Mouse (Mus musculus) adipose tissue, adult 10 weeks (tissue): ENCODE results near the gene Olfr167. TPM values are rescaled to one million over a fixed set of nuclear protein-coding genes. Genes with fewer than 3 reads are reported as not detected.

ENCODE experiments used
- polyA plus RNA-seq: library from polyadenylated mRNA; stranded (reverse); fragments of 350-450 nt; fragmentation: Illumina TruSeq; extraction: RNeasy Lipid Tissue Mini Kit (QIAGEN cat#74804); gene quantifications from one replicate; pipeline ENCODE4 v1.2.3, GENCODE M21; 2014; ENCODE audit warnings: low read depth, low replicate concordance

Olfr167 gene
- polyA plus RNA-seq: not detected

DNA sequence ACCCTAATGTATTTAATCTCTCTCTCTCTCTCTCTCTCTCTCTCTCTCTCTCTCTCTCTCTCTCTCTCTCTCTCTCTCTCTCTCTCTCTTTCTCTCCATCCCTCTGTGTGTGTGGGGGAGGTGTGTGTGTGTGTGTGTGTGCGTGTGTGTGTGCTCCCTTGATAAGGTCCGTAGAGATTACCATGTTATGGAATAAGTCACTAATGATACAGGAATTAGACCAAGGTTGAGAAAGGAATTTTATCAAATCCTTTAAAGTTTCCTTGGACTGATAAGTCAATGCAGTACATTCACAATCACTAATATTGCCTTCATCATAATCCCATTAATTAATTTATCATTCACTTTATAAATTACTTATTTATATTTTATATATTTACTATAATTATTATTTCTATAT is at the start of gene Olfr167:
TSS of gene Olfr167 (minus strand) at position 101 of the 400 bp plus-strand sequence.

DNA sequence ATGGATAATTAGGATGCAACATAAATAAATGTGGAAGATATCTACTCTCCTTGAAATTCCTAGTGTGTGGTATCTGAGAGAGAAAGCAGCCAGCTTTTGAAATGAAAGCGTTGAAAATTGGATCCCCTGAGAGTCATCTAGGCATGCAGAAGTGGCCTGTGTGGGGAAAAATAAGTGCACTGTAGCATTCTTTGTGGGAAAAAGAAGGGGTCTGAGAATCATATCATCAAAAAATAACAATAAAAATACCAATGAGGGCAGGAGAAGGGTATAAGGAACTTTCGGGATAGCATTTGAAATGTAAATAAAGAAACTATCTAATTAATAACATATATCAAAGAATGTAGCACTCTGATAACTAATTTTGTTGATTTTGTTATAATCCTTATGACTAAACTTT is 49.6 kb upstream of the Olfr167 start, which contains the start of gene Olfr169:
TSS of gene Olfr169 (minus strand) at position 101 of the 400 bp plus-strand sequence.

DNA sequence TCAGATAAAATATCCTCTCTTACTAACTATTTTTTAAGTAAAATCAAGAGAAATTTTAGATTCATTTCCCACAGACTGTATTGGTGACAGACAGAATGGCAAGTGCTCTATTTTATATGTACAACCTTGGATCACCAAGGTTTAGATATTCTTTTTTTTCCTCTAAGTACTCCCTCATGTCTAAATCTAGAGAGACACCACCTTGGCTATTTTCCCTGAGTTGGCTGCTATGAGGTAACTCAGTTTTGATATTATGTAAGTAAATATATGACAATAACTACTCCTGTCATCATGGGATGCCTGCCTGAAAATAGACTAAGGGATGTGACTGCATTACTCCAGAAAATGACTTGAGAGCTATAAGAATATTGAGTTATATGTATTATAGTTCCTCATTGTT is 13.4 kb upstream of the Olfr167 start, which contains the start of gene Olfr168:
TSS of gene Olfr168 (minus strand) at position 101 of the 400 bp plus-strand sequence.

DNA sequence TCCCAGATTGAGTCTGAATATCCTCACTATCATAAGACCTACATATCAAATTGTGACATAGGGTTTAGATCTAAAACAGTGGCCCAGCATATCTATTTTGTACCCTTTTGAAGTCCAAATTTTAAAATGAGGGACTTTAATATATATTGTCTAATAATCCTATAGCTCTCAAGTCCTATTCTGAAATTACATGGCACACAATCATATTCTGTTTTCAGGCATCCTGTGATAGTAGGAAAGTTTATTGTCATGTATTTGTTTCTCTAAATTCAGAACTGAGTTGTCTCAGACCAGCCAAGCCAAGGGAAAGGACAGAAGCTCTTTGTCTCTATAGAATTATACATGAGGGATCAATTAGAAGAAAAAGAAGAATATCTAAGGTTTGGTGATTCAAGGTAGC is 38.7 kb downstream of the Olfr167 start, which contains the start of gene Olfr166:
TSS of gene Olfr166 (plus strand) at position 301 of the 400 bp plus-strand sequence.

Other genes with a start within 250 kb of the Olfr167 start
- not detected for gene Olfr164, start 208.2 kb downstream of the Olfr167 start, polyA plus RNA-seq
- gene Olfr165, start 99.1 kb downstream of the Olfr167 start, polyA plus RNA-seq: not detected
- not detected for gene Olfr166, start 38.6 kb downstream of the Olfr167 start, polyA plus RNA-seq
- not detected for gene Olfr168, start 13.3 kb upstream of the Olfr167 start, polyA plus RNA-seq
- gene Olfr169, start 49.5 kb upstream of the Olfr167 start, polyA plus RNA-seq: not detected
- gene Olfr170, start 89.6 kb upstream of the Olfr167 start, polyA plus RNA-seq: not detected
- gene Olfr171, start 107.7 kb upstream of the Olfr167 start, polyA plus RNA-seq: not detected
- not detected for gene Lamp3, start 184.1 kb upstream of the Olfr167 start, polyA plus RNA-seq
- 0.20 TPM for gene B3gnt5, start 237.9 kb upstream of the Olfr167 start, polyA plus RNA-seq